Mouse (Mus musculus) heart, postnatal 10 days (tissue): ENCODE results near the gene Gm20388. TPM values are rescaled to one million over a fixed set of nuclear protein-coding genes. Genes with fewer than 3 reads are reported as not detected.
"Not testable (repeated sequence)": the region's sequence is repeated elsewhere in the genome, so short reads cannot be mapped to it uniquely, and the experiment has no call there.

Experiments used
- DNase-seq, 2 experiments: peaks; one replicate each; pipeline ENCODE4 v3.0.0; 2021
- intact Hi-C: fragments of 180-260 bp; cut with DNase I; formaldehyde crosslinking; loops from one replicate; pipeline ENCODE4 v1.15.1; 2025
- total RNA-seq, 2 experiments: library from RNA; stranded (reverse); gene quantifications; 2 replicates each; pipeline ENCODE4 v1.2.3; 2021

Gm20388 gene
- total RNA-seq, 2 experiments from 2014 or later = 2.0 to 2.2 TPM

- intact Hi-C loops = loop anchor here (5.0 kb wide), 1 partner anchor 115 kb away; no protein-coding TSS in a partner anchor
- DNase-seq = no peak
Measured at GRCm38 (mm10) chr8:123907604-123908003, 3997.0 kb downstream of the Gm20388 start.

GRCm38 (mm10) chr8:123912265-123912664 is 4001.6 kb downstream of the Gm20388 start:
- intact Hi-C loops = no loop called here
- no peak for DNase-seq

GRCm38 (mm10) chr8:123914635-123915034 is 4004.0 kb downstream of the Gm20388 start:
- no peak for DNase-seq
- intact Hi-C loops = no loop called here

- intact Hi-C loops = loop anchor here (1.0 kb wide), 2 partner anchors 134 to 425 kb away; no protein-coding TSS in a partner anchor
- DNase-seq = peak; percentile 81 to 91
Measured at GRCm38 (mm10) chr8:123924719-123925118, 4014.1 kb downstream of the Gm20388 start.

- intact Hi-C loops = no loop called here
- DNase-seq = no peak
Measured at GRCm38 (mm10) chr8:123925671-123926070, 4015.0 kb downstream of the Gm20388 start.

- intact Hi-C loops = no loop called here
- DNase-seq = no peak
Measured at GRCm38 (mm10) chr8:123929026-123929425, 4018.4 kb downstream of the Gm20388 start.

- peak; percentile 99 to 100 for DNase-seq
- intact Hi-C loops = loop anchor here (2.0 kb wide), 1 partner anchor 72 kb away; the partner anchor contains the start of genes Taf5l and Urb2
Measured at GRCm38 (mm10) chr8:123948942-123949685, 4038.5 kb downstream of the Gm20388 start, which contains the start of gene Nup133. TSS of gene Nup133 (minus strand) at chr8:123949265.

- no peak for DNase-seq
- intact Hi-C loops = loop anchor here (2.0 kb wide), 1 partner anchor 71 kb away; the partner anchor contains the start of genes Taf5l and Urb2
Measured at GRCm38 (mm10) chr8:123949686-123949986, 4039.0 kb downstream of the Gm20388 start.

- peak; percentile 61 to 75 for DNase-seq
- intact Hi-C loops = loop anchor here (2.0 kb wide), 1 partner anchor 33 kb away; the partner anchor contains the start of gene Abcb10
Measured at GRCm38 (mm10) chr8:123950077-123950802, 4039.6 kb downstream of the Gm20388 start.

- intact Hi-C loops = no loop called here
Measured at GRCm38 (mm10) chr8:123953686-123954085, 4043.0 kb downstream of the Gm20388 start.

GRCm38 (mm10) chr8:123954246-123954645 is 4043.6 kb downstream of the Gm20388 start:
- intact Hi-C loops = no loop called here
- DNase-seq = no peak

More at GRCm38 (mm10) chr8:123953686-123954085, 4043.0 kb downstream of the Gm20388 start:
- no peak for DNase-seq

GRCm38 (mm10) chr8:123958130-123958529 is 4047.5 kb downstream of the Gm20388 start:
- intact Hi-C loops = no loop called here
- peak; percentile 11 to 37 for DNase-seq

- intact Hi-C loops = no loop called here
Measured at GRCm38 (mm10) chr8:123959473-123959872, 4048.8 kb downstream of the Gm20388 start.

GRCm38 (mm10) chr8:123960056-123960455 is 4049.4 kb downstream of the Gm20388 start:
- DNase-seq = no peak
- intact Hi-C loops = no loop called here

More at GRCm38 (mm10) chr8:123959473-123959872, 4048.8 kb downstream of the Gm20388 start:
- DNase-seq = no peak

GRCm38 (mm10) chr8:123960556-123960955 is 4049.9 kb downstream of the Gm20388 start:
- DNase-seq, intact Hi-C loops: not testable (repeated sequence)

- no peak for DNase-seq
- intact Hi-C loops = no loop called here
Measured at GRCm38 (mm10) chr8:123961371-123961770, 4050.7 kb downstream of the Gm20388 start.

- intact Hi-C loops = no loop called here
- no peak for DNase-seq
Measured at GRCm38 (mm10) chr8:123966896-123967295, 4056.3 kb downstream of the Gm20388 start.

GRCm38 (mm10) chr8:123973495-123973894 is 4062.9 kb downstream of the Gm20388 start:
- intact Hi-C loops = no loop called here
- no peak for DNase-seq

GRCm38 (mm10) chr8:123977499-123977898 is 4066.9 kb downstream of the Gm20388 start:
- no peak for DNase-seq

GRCm38 (mm10) chr8:123978166-123978838 is 4067.7 kb downstream of the Gm20388 start:
- peak; percentile 73 to 79 for DNase-seq
- intact Hi-C loops = no loop called here

More at GRCm38 (mm10) chr8:123977499-123977898, 4066.9 kb downstream of the Gm20388 start:
- intact Hi-C loops = no loop called here

- intact Hi-C loops = no loop called here
- no peak for DNase-seq
Measured at GRCm38 (mm10) chr8:123978926-123979325, 4068.3 kb downstream of the Gm20388 start.
